In genomic region chr6:67142179-67142578, GRCm38 (mm10) we compare ENCODE assay signal across 8 mouse cellular contexts.
A peak's percentile ranks its signal among the peaks of the same experiment; 100 is the strongest.
DNase-seq lines count a peak whose midpoint lies in the region; ATAC-seq lines count a peak whose summit lies in the region.

No protein-coding gene starts in this region.

- peak; percentile 72 for ATAC-seq in megakaryocyte progenitor cell, adult 5-6 weeks (replicated peaks; ENCODE audit: poor library complexity)
- ATAC-seq in midbrain, embryonic 13.5 days, result no peak

- peaks cover 15% of the 10 kb centered on the region for H3K4me1 ChIP-seq in embryonic facial prominence, embryonic 10.5 days
- 0 out of 2 replicates have a peak, but pooled peaks cover 4% of the 10 kb centered on the region for H3K4me1 ChIP-seq in midbrain, embryonic 13.5 days (replicated peaks)

- no peak overlapping the region for H3K9ac ChIP-seq in midbrain, embryonic 13.5 days (replicated peaks)

- no peak overlapping the region for H3K27ac ChIP-seq in embryonic facial prominence, embryonic 10.5 days (replicated peaks)
- H3K27ac ChIP-seq in midbrain, embryonic 13.5 days, result no peak overlapping the region

- no peak overlapping the region for H3K4me3 ChIP-seq in embryonic facial prominence, embryonic 10.5 days
- H3K4me3 ChIP-seq in midbrain, embryonic 13.5 days (replicated peaks), result no peak overlapping the region

- no peak overlapping the region for H3K4me2 ChIP-seq in midbrain, embryonic 13.5 days (replicated peaks)

- no peaks in the 10 kb centered on the region for H3K9me3 ChIP-seq in embryonic facial prominence, embryonic 10.5 days
- no peaks in the 10 kb centered on the region for H3K9me3 ChIP-seq in midbrain, embryonic 13.5 days

- no peaks in the 10 kb centered on the region for H3K36me3 ChIP-seq in embryonic facial prominence, embryonic 10.5 days (replicated peaks)
- H3K36me3 ChIP-seq in midbrain, embryonic 13.5 days, result no peaks in the 10 kb centered on the region

- WGBS in embryonic facial prominence, embryonic 10.5 days, result 35% methylated on average over 4 of the region's 4 CpGs
- 36% methylated on average over 4 of the region's 4 CpGs for WGBS in midbrain, embryonic 13.5 days

- no peaks in the 10 kb centered on the region for H3K27me3 ChIP-seq in embryonic facial prominence, embryonic 10.5 days (replicated peaks; ENCODE audit: low read depth, poor library complexity, severe bottlenecking)
- no peaks in the 10 kb centered on the region for H3K27me3 ChIP-seq in midbrain, embryonic 13.5 days

- DNase-seq in right cerebral cortex, postnatal 14 days, result peak; percentile 42
- DNase-seq in right cerebral cortex, postnatal 4 days, result no peak
- peak; percentile 78 for DNase-seq in adrenal gland, adult 2 months
- DNase-seq in embryonic facial prominence, embryonic 10.5 days (ENCODE audit: low spot score), result peak; percentile 39
- DNase-seq in kidney, postnatal 25 days, result peak; percentile 84 to 90
- DNase-seq in urinary bladder, postnatal 10 days (ENCODE audit: low spot score), result peak; percentile 47
